Mouse (Mus musculus): ENCODE measurements at regions not wholly inside any gene's neighbourhood (a gene's known extent, or its start where the extent isn't known, plus 50 kb on each side); places are given as distances from the start of the nearest gene placed in this dataset.

GRCm38 (mm10) chr6:31157429-31157828 lies 198.6 kb upstream of the Klf14 start:
- TF ChIP-seq CTCF (IDR thresholded peaks at IDR 0.05; ENCODE audit: low read depth, low read length) = no peak
- TF ChIP-seq EP300 (IDR thresholded peaks at IDR 0.05; ENCODE audit: insufficient read depth, low read depth, low read length) = no peak
